Mouse (Mus musculus): ENCODE data around the gene Fcna. TPM values are rescaled to one million over a fixed set of nuclear protein-coding genes. Genes with fewer than 3 reads are reported as not detected.
A peak's percentile ranks its signal among the peaks of the same experiment; 100 is the strongest.

The Fcna gene
- polyA plus RNA-seq, 2 experiments, result 0.98 to 2.0 TPM

- H3K9me3 ChIP-seq (ENCODE audit: control insufficient read depth, low read length), result no peaks in the 10 kb centered on the region
- peaks cover 3% of the 10 kb centered on the region; the same call in 1 of the 2 replicates for H3K4me1 ChIP-seq (ENCODE audit: control insufficient read depth, insufficient read depth, low read length)
- TF ChIP-seq POLR2A (IDR thresholded peaks at IDR 0.05; ENCODE audit: borderline replicate concordance, extremely low read depth, insufficient read depth, insufficient read length), result no peak
- H3K9ac ChIP-seq (ENCODE audit: low read depth, low read length, severe bottlenecking), result peak overlapping the region; percentile 34; the same call in 1 of the 2 replicates
- no peak overlapping the region for H3K27ac ChIP-seq (replicated peaks; ENCODE audit: low read depth, low read length)
- peak overlapping the region; percentile 26; the same call in 1 of the 2 replicates for H3K4me2 ChIP-seq (replicated peaks; ENCODE audit: low read depth, low read length, severe bottlenecking)
- DNase-seq (ENCODE audit: low spot score) (no peak), ATAC-seq (ENCODE audit: low FRiP score, low read depth) (no peak)
- H3K4me3 ChIP-seq (replicated peaks; ENCODE audit: low read length), result peak overlapping the region; percentile 8; the same call in 1 of the 2 replicates
- no peaks in the 10 kb centered on the region for H3K36me3 ChIP-seq (ENCODE audit: control insufficient read depth, insufficient read depth, low read length)
- 12% methylated on average over 22 of the region's 22 CpGs for WGBS
- peaks cover 34% of the 10 kb centered on the region for H3K27me3 ChIP-seq (ENCODE audit: control insufficient read depth, insufficient read depth, low read length)
Observed at GRCm38 (mm10) chr2:25616398-25616797, 11.4 kb downstream of the Fcna start.

- no peaks in the 10 kb centered on the region for H3K27me3 ChIP-seq (ENCODE audit: control insufficient read depth, insufficient read depth, low read length)
- DNase-seq (ENCODE audit: low spot score), result no peak
- peak overlapping the region; percentile 65 for H3K4me2 ChIP-seq (replicated peaks; ENCODE audit: low read depth, low read length, severe bottlenecking)
- 58% methylated on average over 10 of the region's 10 CpGs for WGBS
- 0 out of 2 replicates have a peak, but pooled peaks cover 5% of the 10 kb centered on the region for H3K36me3 ChIP-seq (ENCODE audit: control insufficient read depth, insufficient read depth, low read length)
- no peak for TF ChIP-seq POLR2A (IDR thresholded peaks at IDR 0.05; ENCODE audit: borderline replicate concordance, extremely low read depth, insufficient read depth, insufficient read length)
- peaks cover 15% of the 10 kb centered on the region for H3K4me1 ChIP-seq (ENCODE audit: control insufficient read depth, insufficient read depth, low read length)
- peak overlapping the region; percentile 97 for H3K9ac ChIP-seq (ENCODE audit: low read depth, low read length, severe bottlenecking)
- peak overlapping the region; percentile 100 for H3K4me3 ChIP-seq (replicated peaks; ENCODE audit: low read length)
- no peaks in the 10 kb centered on the region for H3K9me3 ChIP-seq (ENCODE audit: control insufficient read depth, low read length)
- peak overlapping the region; percentile 95 for H3K27ac ChIP-seq (replicated peaks; ENCODE audit: low read depth, low read length)
- ATAC-seq (ENCODE audit: low FRiP score, low read depth), result peak; percentile 8; the same call in 1 of the 2 replicates
Observed at GRCm38 (mm10) chr2:25608671-25609070, 19.2 kb downstream of the Fcna start.

GRCm38 (mm10) chr2:25607761-25608622 is 19.8 kb downstream of the Fcna start, which contains the start of gene Rabl6:
Gene Rabl6, minus strand, starts transcription at chr2:25608521.
- peak within 1 kb of the TSS; percentile 65 for H3K4me2 ChIP-seq (replicated peaks; ENCODE audit: low read depth, low read length, severe bottlenecking)
- H3K27ac ChIP-seq (replicated peaks; ENCODE audit: low read depth, low read length), result peak within 1 kb of the TSS; percentile 95
- H3K36me3 ChIP-seq (ENCODE audit: control insufficient read depth, insufficient read depth, low read length), result peaks cover 7% of the 10 kb centered on the region; the same call in 1 of the 2 replicates
- peak within 1 kb of the TSS; percentile 100 for H3K4me3 ChIP-seq (replicated peaks; ENCODE audit: low read length)
- H3K4me1 ChIP-seq (ENCODE audit: control insufficient read depth, insufficient read depth, low read length), result peaks cover 15% of the 10 kb centered on the region
- peak; percentile 93 for DNase-seq (ENCODE audit: low spot score)
- TF ChIP-seq POLR2A (IDR thresholded peaks at IDR 0.05; ENCODE audit: borderline replicate concordance, extremely low read depth, insufficient read depth, insufficient read length), result peak; percentile 96
- H3K27me3 ChIP-seq (ENCODE audit: control insufficient read depth, insufficient read depth, low read length), result no peaks in the 10 kb centered on the region
- no peaks in the 10 kb centered on the region for H3K9me3 ChIP-seq (ENCODE audit: control insufficient read depth, low read length)
- H3K9ac ChIP-seq (ENCODE audit: low read depth, low read length, severe bottlenecking), result peak within 1 kb of the TSS; percentile 97
- peak; percentile 92 for ATAC-seq (ENCODE audit: low FRiP score, low read depth)
- 0% methylated on average over 69 of the region's 80 CpGs for WGBS

- Histone ChIP-seq H3K9me3 (ENCODE audit: control insufficient read depth, low read length) (no peaks in the 10 kb centered on the region), H3K4me2 (replicated peaks; ENCODE audit: low read depth, low read length, severe bottlenecking) (no peak overlapping the region), H3K4me3 (replicated peaks; ENCODE audit: low read length) (no peak overlapping the region), H3K27me3 (ENCODE audit: control insufficient read depth, insufficient read depth, low read length) (no peaks in the 10 kb centered on the region), H3K9ac (ENCODE audit: low read depth, low read length, severe bottlenecking) (no peak overlapping the region), H3K36me3 (ENCODE audit: control insufficient read depth, insufficient read depth, low read length) (peaks cover 62% of the 10 kb centered on the region), H3K4me1 (ENCODE audit: control insufficient read depth, insufficient read depth, low read length) (peaks cover 9% of the 10 kb centered on the region), H3K27ac (replicated peaks; ENCODE audit: low read depth, low read length) (no peak overlapping the region)
- DNase-seq (ENCODE audit: low spot score), result no peak
- 94% methylated on average over 5 of the region's 5 CpGs for WGBS
- ATAC-seq (ENCODE audit: low FRiP score, low read depth), result no peak
- TF ChIP-seq POLR2A (IDR thresholded peaks at IDR 0.05; ENCODE audit: borderline replicate concordance, extremely low read depth, insufficient read depth, insufficient read length), result no peak
Observed at GRCm38 (mm10) chr2:25602526-25602925, 25.3 kb downstream of the Fcna start.

- ATAC-seq (ENCODE audit: low FRiP score, low read depth), result no peak
Observed at GRCm38 (mm10) chr2:25600037-25600436, 27.8 kb downstream of the Fcna start.

More at GRCm38 (mm10) chr2:25600037-25600436, 27.8 kb downstream of the Fcna start:
- H3K9ac ChIP-seq (ENCODE audit: low read depth, low read length, severe bottlenecking), result no peak overlapping the region
- H3K36me3 ChIP-seq (ENCODE audit: control insufficient read depth, insufficient read depth, low read length), result peaks cover 87% of the 10 kb centered on the region
- H3K4me3 ChIP-seq (replicated peaks; ENCODE audit: low read length), result no peak overlapping the region
- H3K4me2 ChIP-seq (replicated peaks; ENCODE audit: low read depth, low read length, severe bottlenecking), result no peak overlapping the region
- H3K27me3 ChIP-seq (ENCODE audit: control insufficient read depth, insufficient read depth, low read length), result no peaks in the 10 kb centered on the region
- TF ChIP-seq POLR2A (IDR thresholded peaks at IDR 0.05; ENCODE audit: borderline replicate concordance, extremely low read depth, insufficient read depth, insufficient read length), result no peak
- no peaks in the 10 kb centered on the region for H3K9me3 ChIP-seq (ENCODE audit: control insufficient read depth, low read length)
- WGBS, result 83% methylated on average over 2 of the region's 2 CpGs
- no peaks in the 10 kb centered on the region for H3K4me1 ChIP-seq (ENCODE audit: control insufficient read depth, insufficient read depth, low read length)
- no peak for DNase-seq (ENCODE audit: low spot score)
- no peak overlapping the region for H3K27ac ChIP-seq (replicated peaks; ENCODE audit: low read depth, low read length)

Measured in limb, embryonic 14.5 days (tissue).